Mouse (Mus musculus): Measurements from ENCODE around the gene Map3k13.

The Map3k13 gene

GRCm38 (mm10) chr16:21852374-21852773, 58.2 kb downstream of the Map3k13 start:
- no peak for DNase-seq (ENCODE audit: low read depth, low spot score)

- DNase-seq (ENCODE audit: low read depth, low spot score), result no peak
These were observed 59.3 kb downstream of the Map3k13 start for GRCm38 (mm10) chr16:21853446-21853941.

- DNase-seq (ENCODE audit: low read depth, low spot score), result no peak
These were observed 60.6 kb downstream of the Map3k13 start for GRCm38 (mm10) chr16:21854589-21855284.

GRCm38 (mm10) chr16:21856134-21856533, 62.0 kb downstream of the Map3k13 start:
- DNase-seq (ENCODE audit: low read depth, low spot score), result no peak

- DNase-seq (ENCODE audit: low read depth, low spot score), result no peak
These were observed 63.0 kb downstream of the Map3k13 start for GRCm38 (mm10) chr16:21857126-21857644.

GRCm38 (mm10) chr16:21858163-21858562, 64.0 kb downstream of the Map3k13 start:
- no peak for DNase-seq (ENCODE audit: low read depth, low spot score)

GRCm38 (mm10) chr16:21858882-21859281, 64.7 kb downstream of the Map3k13 start:
- no peak for DNase-seq (ENCODE audit: low read depth, low spot score)

- DNase-seq (ENCODE audit: low read depth, low spot score), result no peak
These were observed 68.3 kb downstream of the Map3k13 start for GRCm38 (mm10) chr16:21862448-21862847.

- peak; percentile 68 for DNase-seq (ENCODE audit: low read depth, low spot score)
These were observed 71.3 kb downstream of the Map3k13 start for GRCm38 (mm10) chr16:21865250-21865982.

GRCm38 (mm10) chr16:21865983-21866575, 71.9 kb downstream of the Map3k13 start:
- no peak for DNase-seq (ENCODE audit: low read depth, low spot score)

- no peak for DNase-seq (ENCODE audit: low read depth, low spot score)
These were observed 73.6 kb downstream of the Map3k13 start for GRCm38 (mm10) chr16:21867727-21868126.

GRCm38 (mm10) chr16:21868651-21869050, 74.5 kb downstream of the Map3k13 start:
- DNase-seq (ENCODE audit: low read depth, low spot score), result peak; percentile 79

- peak; percentile 72 for DNase-seq (ENCODE audit: low read depth, low spot score)
These were observed 75.7 kb downstream of the Map3k13 start for GRCm38 (mm10) chr16:21869879-21870278.

GRCm38 (mm10) chr16:21877735-21878134, 83.6 kb downstream of the Map3k13 start:
- DNase-seq (ENCODE audit: low read depth, low spot score), result no peak

GRCm38 (mm10) chr16:21878834-21879233, 84.7 kb downstream of the Map3k13 start:
- DNase-seq (ENCODE audit: low read depth, low spot score), result no peak

GRCm38 (mm10) chr16:21881181-21881580, 87.0 kb downstream of the Map3k13 start:
- no peak for DNase-seq (ENCODE audit: low read depth, low spot score)

GRCm38 (mm10) chr16:21881582-21882259, 87.6 kb downstream of the Map3k13 start:
- no peak for DNase-seq (ENCODE audit: low read depth, low spot score)

- DNase-seq (ENCODE audit: low read depth, low spot score), result no peak
These were observed 93.5 kb downstream of the Map3k13 start for GRCm38 (mm10) chr16:21887601-21888000.

- DNase-seq (ENCODE audit: low read depth, low spot score), result no peak
These were observed 99.7 kb downstream of the Map3k13 start for GRCm38 (mm10) chr16:21893890-21894289.

GRCm38 (mm10) chr16:21901286-21901685, 107.1 kb downstream of the Map3k13 start:
- DNase-seq (ENCODE audit: low read depth, low spot score), result no peak

- no peak for DNase-seq (ENCODE audit: low read depth, low spot score)
These were observed 110.5 kb downstream of the Map3k13 start for GRCm38 (mm10) chr16:21904636-21905035.

GRCm38 (mm10) chr16:21905996-21906395, 111.8 kb downstream of the Map3k13 start:
- no peak for DNase-seq (ENCODE audit: low read depth, low spot score)
